In genomic region chr1:182282091-182283075, GRCm38 (mm10) we compare ENCODE assay signal across 7 mouse cellular contexts. TPM values are rescaled to one million over a fixed set of nuclear protein-coding genes. Genes with fewer than 3 reads are reported as not detected.
DNase-seq lines count a peak whose midpoint lies in the region; ATAC-seq lines count a peak whose summit lies in the region.

TSS of gene Degs1 (minus strand) at chr1:182282804.

- ATAC-seq in intestine, embryonic 15.5 days = peak; percentile 94

- H3K27ac ChIP-seq in intestine, embryonic 15.5 days = peak within 1 kb of the TSS; percentile 86
- H3K27ac ChIP-seq in midbrain, embryonic 10.5 days (replicated peaks) = peak within 1 kb of the TSS; percentile 96

- peak within 1 kb of the TSS; percentile 93 for H3K9ac ChIP-seq in intestine, embryonic 15.5 days

- WGBS in intestine, embryonic 15.5 days = under 1% methylated on average over 94 of the region's 94 CpGs
- under 1% methylated on average over 94 of the region's 94 CpGs for WGBS in midbrain, embryonic 10.5 days

- peak within 1 kb of the TSS; percentile 76 for H3K4me3 ChIP-seq in intestine, embryonic 15.5 days (replicated peaks)
- H3K4me3 ChIP-seq in midbrain, embryonic 10.5 days = peak within 1 kb of the TSS; percentile 76

- peaks cover 15% of the 10 kb centered on the region for H3K4me1 ChIP-seq in intestine, embryonic 15.5 days (replicated peaks)
- peaks cover 31% of the 10 kb centered on the region for H3K4me1 ChIP-seq in midbrain, embryonic 10.5 days

- peak within 1 kb of the TSS; percentile 73 for H3K4me2 ChIP-seq in intestine, embryonic 15.5 days (replicated peaks)

- DNase-seq in adrenal gland, adult 2 months = peak; percentile 99
- peak; percentile 87 for DNase-seq in embryo, embryonic 11.5 days (ENCODE audit: low read depth, low spot score)
- DNase-seq in gastrocnemius, postnatal 36 days = peak; percentile 90 to 99
- peak; percentile 94 for DNase-seq in left cerebral cortex, postnatal 25 days (ENCODE audit: low spot score in 2 of 2)
- DNase-seq in midbrain, embryonic 10.5 days (ENCODE audit: low spot score) = peak; percentile 94
- DNase-seq in right cerebral cortex, postnatal 4 days = peak; percentile 85

- no peaks in the 10 kb centered on the region for H3K27me3 ChIP-seq in intestine, embryonic 15.5 days (replicated peaks)
- peaks cover 17% of the 10 kb centered on the region; the same call in 1 of the 2 replicates for H3K27me3 ChIP-seq in midbrain, embryonic 10.5 days (ENCODE audit: low read depth, poor library complexity, severe bottlenecking)

- H3K36me3 ChIP-seq in intestine, embryonic 15.5 days = peaks cover 13% of the 10 kb centered on the region
- peaks cover 20% of the 10 kb centered on the region for H3K36me3 ChIP-seq in midbrain, embryonic 10.5 days

- intact Hi-C loops in gastrocnemius, postnatal 36 days (cut with DNase I) = no loop called here
- intact Hi-C loops in left cerebral cortex, postnatal 25 days (cut with DNase I) = loop anchor here (10.0 kb wide), 1 partner anchor 252 kb away; no protein-coding TSS in a partner anchor

- H3K9me3 ChIP-seq in intestine, embryonic 15.5 days = no peaks in the 10 kb centered on the region
- no peaks in the 10 kb centered on the region for H3K9me3 ChIP-seq in midbrain, embryonic 10.5 days (replicated peaks)

RNA-seq across cellular contexts. Expression of gene Degs1, which starts in this region (rescaled TPM):
- total RNA-seq in adrenal gland, adult 2 months (2021) = 100 to 1,000 TPM in 1 of 2 experiments, 10 to 100 TPM in 1; 88.3 to 109 TPM
- 41.6 and 50.5 TPM in 2 replicates for polyA plus RNA-seq in adrenal gland, adult 2 months (2012; rRNA removed)
- total RNA-seq in gastrocnemius, postnatal 36 days (2021) = 10 to 100 TPM; 16.1 to 19.5 TPM
- 120 and 131 TPM in 2 replicates for polyA plus RNA-seq in intestine, embryonic 15.5 days (2015; fragmentation: Nextera tagmentation; extraction: Ambion mirVana)
- 10 to 100 TPM; 75.5 to 75.6 TPM for total RNA-seq in left cerebral cortex, postnatal 25 days (2021)
- polyA plus RNA-seq in midbrain, embryonic 10.5 days (2016; fragmentation: Nextera tagmentation; extraction: Ambion mirVana) = 68.6 and 73.7 TPM in 2 replicates

Comparison
In these comparisons a context has a peak if more than half of its experiments do, and no peak if none do; other contexts are left out.
1. Peak in every context shown above with its lines: DNase-seq, ATAC-seq, H3K4me3 ChIP-seq and H3K27ac ChIP-seq.